Mouse (Mus musculus): ENCODE results near the gene Josd1. TPM values are rescaled to one million over a fixed set of nuclear protein-coding genes. Genes with fewer than 3 reads are reported as not detected.

Gene Josd1
- polyA plus RNA-seq, 1 experiment: not detected

DNA sequence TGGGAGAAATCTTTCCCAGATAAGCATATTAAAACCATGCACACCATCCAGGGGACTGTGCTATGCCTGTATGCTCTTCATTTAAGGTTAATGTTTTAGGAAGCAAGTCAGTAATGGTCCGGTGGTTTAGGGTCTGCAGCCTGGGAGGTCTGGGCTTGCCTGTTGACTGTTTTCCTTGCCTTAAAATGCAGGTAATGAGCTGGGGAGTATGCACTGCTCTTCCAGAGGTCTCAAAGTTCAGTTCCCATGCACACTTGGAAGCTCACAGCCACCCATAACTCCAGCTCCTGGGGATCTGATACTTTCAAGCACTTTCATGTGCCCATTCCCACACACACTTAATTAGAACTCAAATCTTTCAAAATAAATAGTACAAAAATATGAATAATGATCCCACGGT lies 8.8 kb upstream of the Josd1 start:
- WGBS: 84% methylated on average over 2 of the region's 2 CpGs
- Histone ChIP-seq H3K27ac (ENCODE audit: insufficient read depth, low read depth, low read length) (no peak overlapping the region), H3K4me1 (ENCODE audit: control insufficient read depth, insufficient read depth, low read length) (peaks cover 27% of the 10 kb centered on the region), H3K4me3 (ENCODE audit: insufficient read depth, low read depth, low read length) (no peak overlapping the region)
- TF ChIP-seq CTCF (IDR thresholded peaks at IDR 0.05; ENCODE audit: insufficient read depth, low read depth, low read length) (no peak), POLR2A (IDR thresholded peaks at IDR 0.05; ENCODE audit: insufficient read depth, low read depth, low read length) (no peak)

DNA sequence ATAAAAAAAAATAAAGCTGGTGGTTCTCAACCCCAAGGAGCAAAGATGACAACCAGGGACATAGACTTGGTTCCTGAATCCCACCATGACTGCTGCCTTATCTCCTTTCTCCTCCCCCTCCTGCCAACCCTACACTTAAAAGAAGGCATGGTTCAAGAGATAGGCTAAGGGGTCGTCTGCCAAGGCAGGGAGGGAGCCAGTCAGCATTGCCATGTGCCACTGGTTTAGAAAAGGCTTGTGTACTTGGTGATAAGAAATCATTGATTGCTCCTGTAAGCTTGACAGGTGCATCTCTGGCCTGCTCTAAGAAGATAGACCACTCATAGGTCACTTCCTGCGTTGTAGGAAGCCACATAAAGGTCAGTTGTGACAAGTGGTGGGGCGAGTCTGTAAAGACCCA lies 7.8 kb upstream of the Josd1 start:
- WGBS: 79% methylated on average over 3 of the region's 3 CpGs
- Histone ChIP-seq H3K4me1 (ENCODE audit: control insufficient read depth, insufficient read depth, low read length) (peaks cover 30% of the 10 kb centered on the region), H3K4me3 (ENCODE audit: insufficient read depth, low read depth, low read length) (no peak overlapping the region), H3K27ac (ENCODE audit: insufficient read depth, low read depth, low read length) (no peak overlapping the region)
- no peak for TF ChIP-seq CTCF (IDR thresholded peaks at IDR 0.05; ENCODE audit: insufficient read depth, low read depth, low read length)

DNA sequence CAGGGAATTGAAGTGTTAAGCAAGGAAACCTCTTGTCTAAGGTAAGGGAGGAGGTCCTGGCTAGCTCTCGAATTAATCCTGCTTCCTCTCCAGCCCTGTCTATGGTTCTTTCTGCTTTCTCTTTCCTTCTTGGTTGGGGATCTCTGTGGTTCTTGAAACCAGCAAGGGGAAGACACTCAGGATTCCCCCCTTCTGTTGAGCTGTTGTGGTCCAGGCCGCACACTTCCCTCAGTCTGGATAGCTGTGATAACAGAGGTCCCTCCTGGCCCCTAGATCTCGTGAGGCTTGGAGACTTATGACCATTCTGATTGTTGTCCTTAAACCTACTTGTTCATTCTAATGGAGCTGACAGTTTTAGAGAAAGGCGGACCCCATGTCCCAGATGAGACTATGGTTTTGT lies 6.8 kb upstream of the Josd1 start:
- Histone ChIP-seq H3K27ac (ENCODE audit: insufficient read depth, low read depth, low read length) (no peak overlapping the region), H3K4me1 (ENCODE audit: control insufficient read depth, insufficient read depth, low read length) (peaks cover 30% of the 10 kb centered on the region), H3K4me3 (ENCODE audit: insufficient read depth, low read depth, low read length) (no peak overlapping the region)
- 93% methylated on average over 4 of the region's 4 CpGs for WGBS
- no peak for TF ChIP-seq POLR2A (IDR thresholded peaks at IDR 0.05; ENCODE audit: insufficient read depth, low read depth, low read length)
- TF ChIP-seq CTCF (IDR thresholded peaks at IDR 0.05; ENCODE audit: insufficient read depth, low read depth, low read length): no peak

DNA sequence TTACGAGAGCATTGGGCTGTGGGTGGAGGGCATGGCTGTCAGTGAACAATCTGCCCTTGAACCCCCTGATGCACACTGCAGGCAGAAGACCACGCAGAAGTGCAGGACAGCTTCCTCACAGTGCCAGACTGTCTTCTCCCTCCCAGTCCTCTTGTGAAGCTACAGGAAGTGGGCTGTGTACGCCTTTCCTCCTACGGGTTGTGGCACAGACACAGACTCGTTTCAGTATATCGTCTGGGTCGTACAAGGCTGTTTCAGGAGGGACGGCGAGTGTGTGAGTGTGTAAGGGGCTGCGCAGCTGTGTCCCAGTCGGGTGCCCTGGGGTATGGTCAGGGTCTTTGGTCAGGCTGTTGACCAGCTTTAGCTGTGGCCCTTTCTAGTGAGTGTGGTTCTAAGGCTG lies 6.0 kb upstream of the Josd1 start:
- Histone ChIP-seq H3K4me3 (ENCODE audit: insufficient read depth, low read depth, low read length) (peak overlapping the region; percentile 6; the same call in 1 of the 2 replicates), H3K27ac (ENCODE audit: insufficient read depth, low read depth, low read length) (no peak overlapping the region), H3K4me1 (ENCODE audit: control insufficient read depth, insufficient read depth, low read length) (peaks cover 30% of the 10 kb centered on the region)
- WGBS: 56% methylated on average over 11 of the region's 11 CpGs
- no peak for TF ChIP-seq CTCF (IDR thresholded peaks at IDR 0.05; ENCODE audit: insufficient read depth, low read depth, low read length)
- TF ChIP-seq POLR2A (IDR thresholded peaks at IDR 0.05; ENCODE audit: insufficient read depth, low read depth, low read length): no peak

DNA sequence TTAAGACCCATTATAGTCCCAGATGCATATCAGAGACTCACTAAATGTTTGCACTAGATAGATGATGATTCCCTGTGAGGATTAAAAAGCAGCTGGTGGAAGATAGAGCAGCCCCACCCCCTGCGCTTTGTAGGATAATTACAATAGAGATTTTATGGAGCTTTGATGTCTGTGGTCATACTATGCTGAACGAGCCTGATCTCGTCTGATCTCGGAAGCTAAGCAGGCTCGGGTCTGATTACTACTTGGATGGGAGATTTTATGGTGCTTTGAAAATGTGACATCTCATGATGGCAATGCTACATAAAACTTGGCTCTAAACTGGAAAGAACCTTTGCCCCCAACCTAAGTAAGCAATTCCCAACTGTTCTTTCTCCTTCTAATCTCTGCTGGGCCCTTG lies 4.6 kb upstream of the Josd1 start:
- H3K4me3 ChIP-seq (ENCODE audit: insufficient read depth, low read depth, low read length): no peak overlapping the region
- TF ChIP-seq CTCF (IDR thresholded peaks at IDR 0.05; ENCODE audit: insufficient read depth, low read depth, low read length) (no peak), POLR2A (IDR thresholded peaks at IDR 0.05; ENCODE audit: insufficient read depth, low read depth, low read length) (no peak)
- no peak overlapping the region for H3K27ac ChIP-seq (ENCODE audit: insufficient read depth, low read depth, low read length)
- H3K4me1 ChIP-seq (ENCODE audit: control insufficient read depth, insufficient read depth, low read length): peaks cover 23% of the 10 kb centered on the region
- 59% methylated on average over 5 of the region's 5 CpGs for whole genome bisulfite sequencing

GRCm38 (mm10) chr15:79691023-79691508 lies 3.3 kb upstream of the Josd1 start:
- H3K27ac ChIP-seq (ENCODE audit: insufficient read depth, low read depth, low read length): no peak overlapping the region
- peak overlapping the region; percentile 83 for H3K4me3 ChIP-seq (ENCODE audit: insufficient read depth, low read depth, low read length)
- peaks cover 16% of the 10 kb centered on the region for H3K4me1 ChIP-seq (ENCODE audit: control insufficient read depth, insufficient read depth, low read length)
- WGBS: under 1% methylated on average over 51 of the region's 53 CpGs
- no peak for TF ChIP-seq CTCF (IDR thresholded peaks at IDR 0.05; ENCODE audit: insufficient read depth, low read depth, low read length)
- no peak for TF ChIP-seq POLR2A (IDR thresholded peaks at IDR 0.05; ENCODE audit: insufficient read depth, low read depth, low read length)

DNA sequence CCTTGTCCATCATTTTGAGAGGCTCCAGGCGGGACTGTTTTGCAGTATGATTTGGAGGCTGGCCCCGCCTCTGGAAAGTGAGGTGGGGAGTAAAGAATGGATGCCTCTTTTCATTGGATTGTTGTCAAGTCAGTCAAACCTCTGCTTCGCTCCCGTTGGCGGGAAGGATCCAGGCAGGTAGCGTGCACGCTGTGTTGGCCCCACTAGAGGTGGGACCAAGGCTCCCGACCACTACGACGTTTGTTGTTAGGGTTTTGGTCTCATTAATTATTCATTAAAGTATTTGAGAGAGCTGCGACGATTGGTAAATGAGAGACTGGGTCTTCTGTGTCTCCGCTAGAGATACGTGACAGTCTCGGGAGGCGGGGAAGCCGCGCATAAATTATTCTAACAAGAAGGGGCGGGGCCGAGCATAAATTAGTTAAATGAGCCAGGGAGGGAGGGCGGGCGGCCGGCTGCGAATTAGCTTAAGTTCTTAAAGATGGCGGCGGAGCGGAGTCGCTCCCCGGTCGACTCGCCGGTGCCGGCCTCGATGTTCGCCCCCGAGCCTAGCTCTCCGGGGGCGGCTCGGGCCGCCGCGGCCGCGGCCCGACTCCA lies 2.8 kb upstream of the Josd1 start, which contains the start of gene Gtpbp1:
Gtpbp1 (plus strand) TSS at position 420 of the 597 bp plus-strand sequence.
- Histone ChIP-seq H3K27ac (ENCODE audit: insufficient read depth, low read depth, low read length) (0 out of 2 replicates have a peak within 1 kb of the TSS, but pooled peaks have one; percentile 29), H3K4me3 (ENCODE audit: insufficient read depth, low read depth, low read length) (peak within 1 kb of the TSS; percentile 83), H3K4me1 (ENCODE audit: control insufficient read depth, insufficient read depth, low read length) (peaks cover 16% of the 10 kb centered on the region)
- WGBS: under 1% methylated on average over 45 of the region's 45 CpGs
- TF ChIP-seq CTCF (IDR thresholded peaks at IDR 0.05; ENCODE audit: insufficient read depth, low read depth, low read length) (no peak), POLR2A (IDR thresholded peaks at IDR 0.05; ENCODE audit: insufficient read depth, low read depth, low read length) (peak; percentile 55)

- H3K4me3 ChIP-seq (ENCODE audit: insufficient read depth, low read depth, low read length): peak overlapping the region; percentile 47
- H3K27ac ChIP-seq (ENCODE audit: insufficient read depth, low read depth, low read length): 0 out of 2 replicates have a peak overlapping the region, but pooled peaks have one; percentile 29
- H3K4me1 ChIP-seq (ENCODE audit: control insufficient read depth, insufficient read depth, low read length): peaks cover 16% of the 10 kb centered on the region
- TF ChIP-seq POLR2A (IDR thresholded peaks at IDR 0.05; ENCODE audit: insufficient read depth, low read depth, low read length): no peak
- TF ChIP-seq CTCF (IDR thresholded peaks at IDR 0.05; ENCODE audit: insufficient read depth, low read depth, low read length): no peak
- 11% methylated on average over 24 of the region's 24 CpGs for WGBS
Measured at GRCm38 (mm10) chr15:79689662-79690425, 2.1 kb upstream of the Josd1 start.

GRCm38 (mm10) chr15:79688268-79688956 lies 693 bp upstream of the Josd1 start:
- peak overlapping the region; percentile 80 for H3K4me3 ChIP-seq (ENCODE audit: insufficient read depth, low read depth, low read length)
- TF ChIP-seq POLR2A (IDR thresholded peaks at IDR 0.05; ENCODE audit: insufficient read depth, low read depth, low read length): no peak
- peaks cover 14% of the 10 kb centered on the region for H3K4me1 ChIP-seq (ENCODE audit: control insufficient read depth, insufficient read depth, low read length)
- peak overlapping the region; percentile 87 for H3K27ac ChIP-seq (ENCODE audit: insufficient read depth, low read depth, low read length)
- WGBS: 2% methylated on average over 8 of the region's 8 CpGs

Data from olfactory bulb, adult 2 months (tissue).